Comparison of ENCODE assay signal across 8 mouse cellular contexts in genomic region chr2:26901834-26902400, GRCm38 (mm10). TPM values are rescaled to one million over a fixed set of nuclear protein-coding genes. Genes with fewer than 3 reads are reported as not detected.
DNase-seq lines count a peak whose midpoint lies in the region; ATAC-seq lines count a peak whose summit lies in the region.

No protein-coding gene starts in this region.

- H3K4me2 ChIP-seq in liver, embryonic 11.5 days, result peak overlapping the region; percentile 90

- peaks cover 51% of the 10 kb centered on the region for H3K36me3 ChIP-seq in liver, embryonic 11.5 days (ENCODE audit: control insufficient read depth, insufficient read depth, low read length)

- 7% methylated on average over 7 of the region's 7 CpGs for WGBS in liver, embryonic 11.5 days

- no peaks in the 10 kb centered on the region for H3K27me3 ChIP-seq in liver, embryonic 11.5 days (replicated peaks; ENCODE audit: control insufficient read depth, insufficient read depth, low read length)

- DNase-seq in heart, adult 11 months, result peak; percentile 85
- no peak for DNase-seq in heart, adult 9 months (ENCODE audit: low spot score in 2 of 2)
- DNase-seq in thymus, postnatal 4 days, result peak; percentile 24
- no peak for DNase-seq in thymus, postnatal 14 days
- DNase-seq in liver, embryonic 11.5 days (ENCODE audit: low spot score), result peak; percentile 31
- DNase-seq in embryo, embryonic 11 days, result no peak
- no peak for DNase-seq in layer of hippocampus, adult 18-20 months (ENCODE audit: low spot score in 2 of 2)

- peak overlapping the region; percentile 73; the same call in 1 of the 2 replicates for H3K27ac ChIP-seq in liver, embryonic 11.5 days (ENCODE audit: low read depth, low read length)

- H3K9me3 ChIP-seq in liver, embryonic 11.5 days (ENCODE audit: control insufficient read depth, low read length), result no peaks in the 10 kb centered on the region

- ATAC-seq in liver, embryonic 11.5 days (replicated peaks; ENCODE audit: low FRiP score), result no peak
- no peak for ATAC-seq in frontal cortex, adult (ENCODE audit: low TSS enrichment)

- H3K4me3 ChIP-seq in liver, embryonic 11.5 days (ENCODE audit: low read depth, low read length), result peak overlapping the region; percentile 89

- H3K4me1 ChIP-seq in liver, embryonic 11.5 days (replicated peaks; ENCODE audit: control insufficient read depth, insufficient read depth, low read length), result peaks cover 18% of the 10 kb centered on the region

- peak overlapping the region; percentile 90 for H3K9ac ChIP-seq in liver, embryonic 11.5 days (ENCODE audit: low read depth, low read length)

RNA-seq across cellular contexts. Expression of gene Surf6, which starts 0.8 kb away (rescaled TPM):
- 15.8 and 16.8 TPM in 2 replicates for polyA plus RNA-seq in liver, embryonic 11.5 days (2014; fragmentation: Nextera tagmentation; extraction: Ambion mirVana)
- 10 to 100 TPM; 26.4 to 29.0 TPM for total RNA-seq in layer of hippocampus, adult 18-20 months (2021)

RNA-seq across cellular contexts. Expression of gene Med22, which starts 8.6 kb away (rescaled TPM):
- 34.8 and 39.1 TPM in 2 replicates for polyA plus RNA-seq in liver, embryonic 11.5 days (2014; fragmentation: Nextera tagmentation; extraction: Ambion mirVana)
- total RNA-seq in layer of hippocampus, adult 18-20 months (2021), result 10 to 100 TPM; 47.5 to 50.1 TPM

RNA-seq across cellular contexts. Expression of gene Rpl7a, which starts 8.6 kb away (rescaled TPM):
- polyA plus RNA-seq in liver, embryonic 11.5 days (2014; fragmentation: Nextera tagmentation; extraction: Ambion mirVana), result 874 and 991 TPM in 2 replicates
- total RNA-seq in layer of hippocampus, adult 18-20 months (2021), result 100 to 1,000 TPM; 253 to 258 TPM

RNA-seq across cellular contexts. Expression of gene Surf2, which starts 14.2 kb away (rescaled TPM):
- polyA plus RNA-seq in liver, embryonic 11.5 days (2014; fragmentation: Nextera tagmentation; extraction: Ambion mirVana), result 61.5 and 64.7 TPM in 2 replicates
- total RNA-seq in layer of hippocampus, adult 18-20 months (2021), result 10 to 100 TPM; 34.2 to 36.5 TPM

RNA-seq across cellular contexts. Expression of gene Surf1, which starts 14.4 kb away (rescaled TPM):
- 56.5 and 58.3 TPM in 2 replicates for polyA plus RNA-seq in liver, embryonic 11.5 days (2014; fragmentation: Nextera tagmentation; extraction: Ambion mirVana)
- 100 to 1,000 TPM; 109 to 111 TPM for total RNA-seq in layer of hippocampus, adult 18-20 months (2021)

Comparison
In these comparisons a context has a peak if more than half of its experiments do, and no peak if none do; other contexts are left out.
1. DNase-seq: peak in heart, adult 11 months (single experiment), thymus, postnatal 4 days (single experiment) and liver, embryonic 11.5 days (single experiment); none in heart, adult 9 months (0 of 2), thymus, postnatal 14 days (single experiment), embryo, embryonic 11 days (single experiment) and layer of hippocampus, adult 18-20 months (0 of 2).